Mouse (Mus musculus): ENCODE results near the gene Pkd1.

- TF ChIP-seq POLR2A (IDR thresholded peaks at IDR 0.05; ENCODE audit: control insufficient read depth, low read depth, low read length) (no peak), CTCF (IDR thresholded peaks at IDR 0.05; ENCODE audit: control insufficient read depth, insufficient read depth, insufficient replicate concordance, low read depth, low read length) (no peak)
Observed at GRCm38 (mm10) chr17:24595126-24596072, 45.8 kb downstream of the Pkd1 start.

Measured in testis, adult 2 months (tissue).